Mouse (Mus musculus) left cerebral cortex, postnatal 14 days (tissue): ENCODE data around the gene Sorbs2. TPM values are rescaled to one million over a fixed set of nuclear protein-coding genes. Genes with fewer than 3 reads are reported as not detected.

Experiments used
- DNase-seq, 2 experiments: peaks; one replicate each; pipeline ENCODE4 v3.0.0; 2021 to 2022; ENCODE audit warnings: low spot score in 2 of 2, mixed read lengths in 1 of 2
- intact Hi-C: fragments of 180-260 bp; cut with DNase I; formaldehyde crosslinking; loops from one replicate; pipeline ENCODE4 v1.15.1; 2025
- total RNA-seq, 2 experiments: library from RNA; stranded (reverse); gene quantifications; 2 replicates each; pipeline ENCODE4 v1.2.3; 2021

Sorbs2 gene
- total RNA-seq, 2 experiments from 2014 or later = 258 to 338 TPM

GRCm38 (mm10) chr8:45775481-45775880 is 267.9 kb downstream of the Sorbs2 start:
- DNase-seq = no peak
- intact Hi-C loops = no loop called here

GRCm38 (mm10) chr8:45776366-45776765 is 268.8 kb downstream of the Sorbs2 start:
- intact Hi-C loops = no loop called here

GRCm38 (mm10) chr8:45776977-45777376 is 269.4 kb downstream of the Sorbs2 start:
- DNase-seq = no peak
- intact Hi-C loops = no loop called here

More at GRCm38 (mm10) chr8:45776366-45776765, 268.8 kb downstream of the Sorbs2 start:
- no peak for DNase-seq

- peak; percentile 58 to 66 for DNase-seq
- intact Hi-C loops = loop anchor here (2.0 kb wide), 1 partner anchor 326 kb away; no protein-coding TSS in a partner anchor
These were observed 273.0 kb downstream of the Sorbs2 start for GRCm38 (mm10) chr8:45780585-45780984.

- DNase-seq = no peak
- intact Hi-C loops = no loop called here
These were observed 281.0 kb downstream of the Sorbs2 start for GRCm38 (mm10) chr8:45788610-45789009.

- peak in 1 of 2 experiments; percentile 16 for DNase-seq
- intact Hi-C loops = loop anchor here (5.0 kb wide), 1 partner anchor 137 kb away; the partner anchor contains the start of gene Ccdc110
These were observed 287.3 kb downstream of the Sorbs2 start for GRCm38 (mm10) chr8:45794847-45795246.

- intact Hi-C loops = loop anchor here (5.0 kb wide), 1 partner anchor 136 kb away; the partner anchor contains the start of gene Ccdc110
- DNase-seq = peak; percentile 68 to 83
These were observed 288.7 kb downstream of the Sorbs2 start for GRCm38 (mm10) chr8:45796331-45796740.

- no peak for DNase-seq
- intact Hi-C loops = loop anchor here (5.0 kb wide), 1 partner anchor 133 kb away; the partner anchor contains the start of gene Ccdc110
These were observed 291.9 kb downstream of the Sorbs2 start for GRCm38 (mm10) chr8:45799517-45799916.

GRCm38 (mm10) chr8:45808597-45808996 is 301.0 kb downstream of the Sorbs2 start:
- intact Hi-C loops = no loop called here
- no peak for DNase-seq

GRCm38 (mm10) chr8:45816765-45817426 is 309.3 kb downstream of the Sorbs2 start:
- intact Hi-C loops = loop anchor here (1.0 kb wide), 1 partner anchor 117 kb away; the partner anchor contains the start of gene Ccdc110
- DNase-seq = peak; percentile 69 to 75

GRCm38 (mm10) chr8:45821650-45822049 is 314.1 kb downstream of the Sorbs2 start:
- intact Hi-C loops = no loop called here
- no peak for DNase-seq

GRCm38 (mm10) chr8:45829985-45830548 is 322.5 kb downstream of the Sorbs2 start:
- no peak for DNase-seq
- intact Hi-C loops = no loop called here

GRCm38 (mm10) chr8:45833896-45834295 is 326.3 kb downstream of the Sorbs2 start:
- intact Hi-C loops = no loop called here
- DNase-seq = no peak

- intact Hi-C loops = no loop called here
- no peak for DNase-seq
These were observed 335.7 kb downstream of the Sorbs2 start for GRCm38 (mm10) chr8:45843306-45843705.

GRCm38 (mm10) chr8:45844097-45844885 is 336.7 kb downstream of the Sorbs2 start:
- peak; percentile 65 to 85 for DNase-seq
- intact Hi-C loops = no loop called here

- intact Hi-C loops = no loop called here
These were observed 337.4 kb downstream of the Sorbs2 start for GRCm38 (mm10) chr8:45844911-45845481.

GRCm38 (mm10) chr8:45845906-45846305 is 338.3 kb downstream of the Sorbs2 start:
- intact Hi-C loops = no loop called here
- DNase-seq = no peak

More at GRCm38 (mm10) chr8:45844911-45845481, 337.4 kb downstream of the Sorbs2 start:
- peak in 1 of 2 experiments; percentile 78 for DNase-seq

- intact Hi-C loops = no loop called here
- no peak for DNase-seq
These were observed 347.5 kb downstream of the Sorbs2 start for GRCm38 (mm10) chr8:45855118-45855517.

- intact Hi-C loops = no loop called here
- DNase-seq = no peak
These were observed 350.1 kb downstream of the Sorbs2 start for GRCm38 (mm10) chr8:45857734-45858133.

- no peak for DNase-seq
- intact Hi-C loops = no loop called here
These were observed 350.8 kb downstream of the Sorbs2 start for GRCm38 (mm10) chr8:45858391-45858790.
